Mouse (Mus musculus) embryonic facial prominence, embryonic 10.5 days (tissue): Measurements from ENCODE around the gene Btn2a2. TPM values are rescaled to one million over a fixed set of nuclear protein-coding genes. Genes with fewer than 3 reads are reported as not detected.
A peak's percentile ranks its signal among the peaks of the same experiment; 100 is the strongest.

ENCODE experiments used
- DNase-seq: peaks from one replicate; pipeline ENCODE4 v3.0.0-alpha.2; 2017; ENCODE audit warnings: low spot score
- H3K27ac ChIP-seq: fragments of 300-500 bp; sonication (generic); replicated peaks from 2 replicates; pipeline ENCODE4 v1.5.1; 2016; ENCODE audit warnings: mild to moderate bottlenecking
- H3K27me3 ChIP-seq: fragments of 300-500 bp; sonication (generic); replicated peaks from 2 replicates; pipeline ENCODE4 v1.6.1; 2016; ENCODE audit warnings: low read depth, mild to moderate bottlenecking; ENCODE audit not compliant: poor library complexity, severe bottlenecking
- H3K36me3 ChIP-seq: fragments of 300-500 bp; sonication (generic); replicated peaks from 2 replicates; pipeline ENCODE4 v1.6.1; 2016; ENCODE audit warnings: mild to moderate bottlenecking, moderate library complexity
- H3K4me1 ChIP-seq: fragments of 300-500 bp; sonication (generic); 2 replicates; pipeline ENCODE4 v1.6.1; 2016
- H3K4me3 ChIP-seq: fragments of 300-500 bp; sonication (generic); 2 replicates; pipeline ENCODE4 v1.5.1; 2016; ENCODE audit warnings: mild to moderate bottlenecking, moderate library complexity
- H3K9me3 ChIP-seq: fragments of 300-500 bp; sonication (generic); 2 replicates; pipeline ENCODE4 v1.6.1; 2016; ENCODE audit warnings: mild to moderate bottlenecking
- WGBS: fragments of 180-500 bp; shearing (Covaris S2); methylation state at CpG from one replicate; pipeline ENCODE4 v1.1.7; 2016; 5-methylcytosine and 5-hydroxymethylcytosine counted together
- polyA plus RNA-seq: library from polyadenylated mRNA; unstranded; fragments of >200 nt; fragmentation: Nextera tagmentation; extraction: Ambion mirVana; gene quantifications from 2 replicates; pipeline ENCODE4 v1.2.1, GENCODE M21; 2016

The Btn2a2 gene
- polyA plus RNA-seq, 1 experiment from 2014 or later, result 1.2 TPM

- Histone ChIP-seq H3K27me3 (no peaks in the 10 kb centered on the region), H3K4me1 (peaks cover 66% of the 10 kb centered on the region), H3K9me3 (no peaks in the 10 kb centered on the region), H3K27ac (no peak overlapping the region), H3K36me3 (no peaks in the 10 kb centered on the region), H3K4me3 (peak overlapping the region; percentile 52)
- 22% methylated on average over 5 of the region's 5 CpGs for WGBS
- DNase-seq, result no peak
These were observed 12.9 kb upstream of the Btn2a2 start for GRCm38 (mm10) chr13:23501511-23501910.

- peak overlapping the region; percentile 56 for H3K4me3 ChIP-seq
- no peaks in the 10 kb centered on the region for H3K36me3 ChIP-seq
- no peaks in the 10 kb centered on the region for H3K27me3 ChIP-seq
- H3K4me1 ChIP-seq, result peaks cover 60% of the 10 kb centered on the region
- under 1% methylated on average over 17 of the region's 17 CpGs for WGBS
- no peak overlapping the region for H3K27ac ChIP-seq
- DNase-seq, result peak; percentile 87
- no peaks in the 10 kb centered on the region for H3K9me3 ChIP-seq
These were observed 12.0 kb upstream of the Btn2a2 start for GRCm38 (mm10) chr13:23500424-23501200.

- Histone ChIP-seq H3K27me3 (no peaks in the 10 kb centered on the region), H3K4me3 (peak overlapping the region; percentile 56), H3K4me1 (peaks cover 53% of the 10 kb centered on the region), H3K27ac (no peak overlapping the region), H3K36me3 (no peaks in the 10 kb centered on the region), H3K9me3 (no peaks in the 10 kb centered on the region)
- 2% methylated on average over 7 of the region's 7 CpGs for WGBS
- DNase-seq, result peak; percentile 19
These were observed 11.3 kb upstream of the Btn2a2 start for GRCm38 (mm10) chr13:23499943-23500342.

- Histone ChIP-seq H3K27me3 (no peaks in the 10 kb centered on the region), H3K27ac (peak overlapping the region; percentile 44), H3K4me1 (peaks cover 45% of the 10 kb centered on the region), H3K4me3 (peak overlapping the region; percentile 56), H3K36me3 (no peaks in the 10 kb centered on the region), H3K9me3 (no peaks in the 10 kb centered on the region)
- DNase-seq, result peak; percentile 68
- 3% methylated on average over 10 of the region's 10 CpGs for WGBS
These were observed 10.0 kb upstream of the Btn2a2 start for GRCm38 (mm10) chr13:23498653-23499052.

GRCm38 (mm10) chr13:23497656-23498321, 9.1 kb upstream of the Btn2a2 start:
- Histone ChIP-seq H3K27ac (no peak overlapping the region), H3K9me3 (no peaks in the 10 kb centered on the region), H3K27me3 (peaks cover 2% of the 10 kb centered on the region), H3K4me1 (peaks cover 41% of the 10 kb centered on the region), H3K4me3 (peak overlapping the region; percentile 56), H3K36me3 (no peaks in the 10 kb centered on the region)
- DNase-seq, result peak; percentile 76
- WGBS, result under 1% methylated on average over 19 of the region's 19 CpGs

GRCm38 (mm10) chr13:23495526-23495925, 6.9 kb upstream of the Btn2a2 start:
- H3K4me1 ChIP-seq, result peaks cover 32% of the 10 kb centered on the region
- WGBS, result 73% methylated on average over 6 of the region's 6 CpGs
- H3K27me3 ChIP-seq, result peaks cover 8% of the 10 kb centered on the region
- H3K4me3 ChIP-seq, result no peak overlapping the region
- DNase-seq, result no peak
- no peaks in the 10 kb centered on the region for H3K9me3 ChIP-seq
- H3K27ac ChIP-seq, result no peak overlapping the region
- no peaks in the 10 kb centered on the region for H3K36me3 ChIP-seq

GRCm38 (mm10) chr13:23491990-23492389, 3.3 kb upstream of the Btn2a2 start:
- H3K9me3 ChIP-seq, result no peaks in the 10 kb centered on the region
- no peak for DNase-seq

GRCm38 (mm10) chr13:23491263-23491662, 2.6 kb upstream of the Btn2a2 start:
- Histone ChIP-seq H3K27ac (no peak overlapping the region), H3K36me3 (no peaks in the 10 kb centered on the region), H3K4me1 (peaks cover 18% of the 10 kb centered on the region), H3K4me3 (no peak overlapping the region), H3K9me3 (no peaks in the 10 kb centered on the region), H3K27me3 (peaks cover 16% of the 10 kb centered on the region)
- 14% methylated on average over 1 of the region's 1 CpGs for WGBS
- DNase-seq, result no peak

More at GRCm38 (mm10) chr13:23491990-23492389, 3.3 kb upstream of the Btn2a2 start:
- no peak overlapping the region for H3K27ac ChIP-seq
- H3K27me3 ChIP-seq, result peaks cover 16% of the 10 kb centered on the region
- peak overlapping the region; percentile 51 for H3K4me3 ChIP-seq
- peaks cover 19% of the 10 kb centered on the region for H3K4me1 ChIP-seq
- no peaks in the 10 kb centered on the region for H3K36me3 ChIP-seq
- 6% methylated on average over 14 of the region's 14 CpGs for WGBS

- 69% methylated on average over 1 of the region's 1 CpGs for WGBS
- no peak overlapping the region for H3K4me3 ChIP-seq
- no peak overlapping the region for H3K27ac ChIP-seq
- H3K36me3 ChIP-seq, result no peaks in the 10 kb centered on the region
- no peak for DNase-seq
- H3K9me3 ChIP-seq, result no peaks in the 10 kb centered on the region
- peaks cover 16% of the 10 kb centered on the region for H3K27me3 ChIP-seq
- peaks cover 18% of the 10 kb centered on the region for H3K4me1 ChIP-seq
These were observed 2.2 kb upstream of the Btn2a2 start for GRCm38 (mm10) chr13:23490863-23491262.

- Histone ChIP-seq H3K27ac (no peak overlapping the region), H3K4me1 (peaks cover 21% of the 10 kb centered on the region), H3K27me3 (0 out of 2 replicates have a peak, but pooled peaks cover 8% of the 10 kb centered on the region), H3K4me3 (no peak overlapping the region), H3K36me3 (no peaks in the 10 kb centered on the region), H3K9me3 (no peaks in the 10 kb centered on the region)
- DNase-seq, result no peak
- 46% methylated on average over 5 of the region's 5 CpGs for whole genome bisulfite sequencing
These were observed 3.4 kb downstream of the Btn2a2 start for GRCm38 (mm10) chr13:23485271-23485670.

- WGBS, result 94% methylated on average over 2 of the region's 2 CpGs
- no peak for DNase-seq
- no peaks in the 10 kb centered on the region for H3K36me3 ChIP-seq
These were observed 5.5 kb downstream of the Btn2a2 start for GRCm38 (mm10) chr13:23483153-23483552.

GRCm38 (mm10) chr13:23475658-23476057, 13.0 kb downstream of the Btn2a2 start:
- no peaks in the 10 kb centered on the region for H3K27me3 ChIP-seq
- H3K4me3 ChIP-seq, result 0 out of 2 replicates have a peak overlapping the region, but pooled peaks have one; percentile 23
- H3K36me3 ChIP-seq, result no peaks in the 10 kb centered on the region
- peak overlapping the region; percentile 78 for H3K27ac ChIP-seq
- H3K4me1 ChIP-seq, result peaks cover 6% of the 10 kb centered on the region
- H3K9me3 ChIP-seq, result no peaks in the 10 kb centered on the region
- DNase-seq, result peak; percentile 29
- WGBS, result 24% methylated on average over 2 of the region's 2 CpGs

More at GRCm38 (mm10) chr13:23483153-23483552, 5.5 kb downstream of the Btn2a2 start:
- H3K27ac ChIP-seq, result no peak overlapping the region
- H3K4me3 ChIP-seq, result no peak overlapping the region
- H3K9me3 ChIP-seq, result no peaks in the 10 kb centered on the region
- H3K27me3 ChIP-seq, result 0 out of 2 replicates have a peak, but pooled peaks cover 7% of the 10 kb centered on the region
- H3K4me1 ChIP-seq, result peaks cover 13% of the 10 kb centered on the region
